Mouse (Mus musculus): Measurements from ENCODE around the gene Plekho2. TPM values are rescaled to one million over a fixed set of nuclear protein-coding genes. Genes with fewer than 3 reads are reported as not detected.

Plekho2 gene
- polyA plus RNA-seq, 1 experiment from 2014 or later = 16.0 TPM

GRCm38 (mm10) chr9:65551035-65551434, 28.8 kb downstream of the Plekho2 start:
- Histone ChIP-seq H3K4me3 (replicated peaks) (no peak overlapping the region), H3K4me2 (replicated peaks) (no peak overlapping the region; the same call in 1 of the 2 replicates), H3K9me3 (replicated peaks) (no peaks in the 10 kb centered on the region), H3K27ac (replicated peaks) (peak overlapping the region; percentile 89), H3K36me3 (peaks cover 6% of the 10 kb centered on the region; the same call in 1 of the 2 replicates), H3K27me3 (no peaks in the 10 kb centered on the region), H3K4me1 (peaks cover 66% of the 10 kb centered on the region), H3K9ac (no peak overlapping the region)
- 9% methylated on average over 5 of the region's 5 CpGs for WGBS
- ATAC-seq (ENCODE audit: insufficient number of reproducible peaks, low FRiP score, low TSS enrichment, low read depth) = peak; percentile 79

DNA sequence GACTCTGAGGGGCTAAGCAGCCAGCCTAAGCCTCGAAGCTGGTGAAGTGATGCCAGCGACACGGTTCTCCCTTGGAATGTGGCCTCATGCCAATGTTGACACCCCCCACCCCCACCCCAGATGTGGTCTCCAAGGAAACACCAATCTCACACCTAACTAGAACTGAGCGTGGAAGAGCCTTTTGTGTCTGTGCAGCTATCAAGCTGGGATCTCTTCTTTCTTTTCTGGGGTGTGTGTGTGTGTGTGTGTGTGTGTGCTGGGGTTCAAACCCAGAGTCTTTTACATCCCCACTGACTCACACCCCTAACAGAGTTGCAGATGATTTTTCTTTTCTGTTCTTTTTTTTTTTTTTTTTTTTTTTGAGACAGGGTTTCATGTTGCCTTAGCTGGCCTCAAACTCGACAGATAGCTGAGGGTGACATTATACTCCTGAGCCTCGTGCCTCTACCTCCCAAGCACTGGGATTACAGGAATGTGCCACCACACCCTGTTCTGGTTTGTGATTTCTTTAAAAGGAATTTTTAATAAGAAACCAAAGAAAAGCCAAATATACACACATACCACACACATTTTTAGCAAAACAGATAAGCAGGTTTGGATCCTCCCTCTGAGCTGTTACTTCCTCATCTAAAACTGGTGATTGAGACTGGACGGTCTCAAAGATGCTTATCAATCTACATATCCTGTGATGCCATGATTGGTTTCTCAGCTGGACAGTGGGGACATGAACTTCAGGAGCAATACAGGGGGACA, 29.6 kb downstream of the Plekho2 start:
- WGBS = 16% methylated on average over 7 of the region's 7 CpGs
- H3K9ac ChIP-seq = no peak overlapping the region
- H3K4me1 ChIP-seq = peaks cover 65% of the 10 kb centered on the region

DNA sequence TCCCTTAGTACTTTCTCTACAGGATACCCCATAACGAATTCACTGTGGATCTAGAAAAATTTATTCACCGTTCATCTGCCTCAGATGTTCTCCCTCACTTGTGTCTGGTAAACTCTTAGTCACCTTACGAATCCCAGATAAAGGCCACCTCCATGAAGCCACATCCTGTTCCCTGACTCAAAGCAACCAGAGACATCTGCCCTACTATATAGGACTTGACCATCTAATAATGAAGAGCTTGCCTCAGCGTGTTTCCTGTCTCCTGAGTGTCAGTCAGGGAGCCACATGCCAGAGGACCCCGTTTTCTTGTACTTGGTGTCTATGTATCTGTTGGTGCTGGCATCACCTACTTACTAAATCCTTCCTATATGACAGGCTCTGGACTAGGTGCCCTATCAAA, 30.2 kb downstream of the Plekho2 start:
- Histone ChIP-seq H3K4me3 (replicated peaks) (no peak overlapping the region), H3K9me3 (replicated peaks) (no peaks in the 10 kb centered on the region), H3K4me2 (replicated peaks) (no peak overlapping the region), H3K9ac (no peak overlapping the region), H3K27me3 (no peaks in the 10 kb centered on the region), H3K36me3 (peaks cover 6% of the 10 kb centered on the region; the same call in 1 of the 2 replicates), H3K4me1 (peaks cover 59% of the 10 kb centered on the region), H3K27ac (replicated peaks) (0 out of 2 replicates have a peak overlapping the region, but pooled peaks have one; percentile 89)
- WGBS = 79% methylated on average over 5 of the region's 5 CpGs
- no peak for ATAC-seq (ENCODE audit: insufficient number of reproducible peaks, low FRiP score, low TSS enrichment, low read depth)

More for the DNA sequence above, 29.6 kb downstream of the Plekho2 start:
- Histone ChIP-seq H3K36me3 (peaks cover 6% of the 10 kb centered on the region; the same call in 1 of the 2 replicates), H3K4me2 (replicated peaks) (no peak overlapping the region), H3K27ac (replicated peaks) (peak overlapping the region; percentile 89), H3K4me3 (replicated peaks) (no peak overlapping the region), H3K9me3 (replicated peaks) (no peaks in the 10 kb centered on the region), H3K27me3 (no peaks in the 10 kb centered on the region)
- no peak for ATAC-seq (ENCODE audit: insufficient number of reproducible peaks, low FRiP score, low TSS enrichment, low read depth)

- Histone ChIP-seq H3K27ac (replicated peaks) (no peak overlapping the region), H3K36me3 (peaks cover 6% of the 10 kb centered on the region; the same call in 1 of the 2 replicates), H3K9ac (no peak overlapping the region), H3K4me1 (peaks cover 54% of the 10 kb centered on the region), H3K4me2 (replicated peaks) (no peak overlapping the region), H3K27me3 (no peaks in the 10 kb centered on the region), H3K4me3 (replicated peaks) (no peak overlapping the region), H3K9me3 (replicated peaks) (no peaks in the 10 kb centered on the region)
- 61% methylated on average over 3 of the region's 3 CpGs for WGBS
- no peak for ATAC-seq (ENCODE audit: insufficient number of reproducible peaks, low FRiP score, low TSS enrichment, low read depth)
Observed at GRCm38 (mm10) chr9:65549139-65549538, 30.7 kb downstream of the Plekho2 start.

GRCm38 (mm10) chr9:65548311-65548710, 31.5 kb downstream of the Plekho2 start:
- Histone ChIP-seq H3K4me1 (peaks cover 54% of the 10 kb centered on the region), H3K4me3 (replicated peaks) (no peak overlapping the region), H3K9ac (no peak overlapping the region), H3K9me3 (replicated peaks) (no peaks in the 10 kb centered on the region), H3K4me2 (replicated peaks) (no peak overlapping the region), H3K27ac (replicated peaks) (0 out of 2 replicates have a peak overlapping the region, but pooled peaks have one; percentile 17), H3K36me3 (peaks cover 5% of the 10 kb centered on the region; the same call in 1 of the 2 replicates), H3K27me3 (no peaks in the 10 kb centered on the region)
- 68% methylated on average over 8 of the region's 8 CpGs for WGBS
- no peak for ATAC-seq (ENCODE audit: insufficient number of reproducible peaks, low FRiP score, low TSS enrichment, low read depth)

- Histone ChIP-seq H3K4me1 (peaks cover 54% of the 10 kb centered on the region), H3K27ac (replicated peaks) (0 out of 2 replicates have a peak overlapping the region, but pooled peaks have one; percentile 17), H3K9ac (no peak overlapping the region), H3K4me2 (replicated peaks) (no peak overlapping the region), H3K36me3 (peaks cover under 1% of the 10 kb centered on the region; the same call in 1 of the 2 replicates), H3K27me3 (no peaks in the 10 kb centered on the region), H3K9me3 (replicated peaks) (no peaks in the 10 kb centered on the region), H3K4me3 (replicated peaks) (no peak overlapping the region)
- WGBS = 44% methylated on average over 4 of the region's 4 CpGs
- ATAC-seq (ENCODE audit: insufficient number of reproducible peaks, low FRiP score, low TSS enrichment, low read depth) = no peak
Observed at GRCm38 (mm10) chr9:65547844-65548243, 32.0 kb downstream of the Plekho2 start.

DNA sequence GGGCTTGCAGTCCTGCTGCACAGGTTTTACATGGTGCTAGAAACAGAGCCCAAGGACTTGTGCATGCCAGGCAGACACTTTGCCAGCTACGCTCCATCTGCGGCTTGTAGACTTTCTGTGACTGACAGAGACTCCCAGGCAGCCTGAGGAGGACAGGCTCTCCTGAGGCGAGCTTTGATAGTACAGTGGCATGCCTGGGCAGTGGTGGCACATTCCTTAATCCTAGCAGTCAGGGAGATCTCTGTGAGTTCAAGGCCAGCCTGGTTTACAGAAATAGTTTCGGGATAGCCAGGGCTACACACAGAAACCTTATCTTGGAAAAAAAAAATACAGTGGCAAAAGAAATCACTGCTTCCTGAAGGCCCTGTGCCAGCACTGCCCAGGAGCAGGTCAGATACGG, 32.7 kb downstream of the Plekho2 start:
- Histone ChIP-seq H3K9ac (no peak overlapping the region), H3K4me1 (peaks cover 54% of the 10 kb centered on the region), H3K27me3 (no peaks in the 10 kb centered on the region), H3K36me3 (no peaks in the 10 kb centered on the region), H3K4me3 (replicated peaks) (no peak overlapping the region), H3K27ac (replicated peaks) (peak overlapping the region; percentile 44; the same call in 1 of the 2 replicates), H3K9me3 (replicated peaks) (no peaks in the 10 kb centered on the region), H3K4me2 (replicated peaks) (no peak overlapping the region)
- WGBS = 62% methylated on average over 5 of the region's 5 CpGs
- ATAC-seq (ENCODE audit: insufficient number of reproducible peaks, low FRiP score, low TSS enrichment, low read depth) = no peak

DNA sequence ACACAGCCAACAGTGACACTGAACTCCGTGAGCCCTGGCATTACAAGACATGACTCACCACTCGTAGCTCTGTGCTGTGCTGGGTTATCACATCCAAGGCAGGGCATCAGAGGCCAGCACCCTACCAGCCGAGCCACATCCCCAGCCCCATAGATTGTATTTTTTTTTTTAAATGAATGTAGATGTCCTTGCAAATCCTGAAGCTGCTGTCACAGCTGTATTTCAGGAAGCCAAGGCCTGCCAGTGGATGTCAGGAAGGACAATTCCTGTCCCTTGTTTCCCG, 33.5 kb downstream of the Plekho2 start:
- H3K4me3 ChIP-seq (replicated peaks) = no peak overlapping the region
- H3K27ac ChIP-seq (replicated peaks) = peak overlapping the region; percentile 44
- 55% methylated on average over 4 of the region's 4 CpGs for WGBS
- H3K27me3 ChIP-seq = no peaks in the 10 kb centered on the region
- no peaks in the 10 kb centered on the region for H3K9me3 ChIP-seq (replicated peaks)
- ATAC-seq (ENCODE audit: insufficient number of reproducible peaks, low FRiP score, low TSS enrichment, low read depth) = no peak
- no peak overlapping the region for H3K9ac ChIP-seq
- H3K4me1 ChIP-seq = peaks cover 58% of the 10 kb centered on the region
- H3K4me2 ChIP-seq (replicated peaks) = no peak overlapping the region
- H3K36me3 ChIP-seq = no peaks in the 10 kb centered on the region

DNA sequence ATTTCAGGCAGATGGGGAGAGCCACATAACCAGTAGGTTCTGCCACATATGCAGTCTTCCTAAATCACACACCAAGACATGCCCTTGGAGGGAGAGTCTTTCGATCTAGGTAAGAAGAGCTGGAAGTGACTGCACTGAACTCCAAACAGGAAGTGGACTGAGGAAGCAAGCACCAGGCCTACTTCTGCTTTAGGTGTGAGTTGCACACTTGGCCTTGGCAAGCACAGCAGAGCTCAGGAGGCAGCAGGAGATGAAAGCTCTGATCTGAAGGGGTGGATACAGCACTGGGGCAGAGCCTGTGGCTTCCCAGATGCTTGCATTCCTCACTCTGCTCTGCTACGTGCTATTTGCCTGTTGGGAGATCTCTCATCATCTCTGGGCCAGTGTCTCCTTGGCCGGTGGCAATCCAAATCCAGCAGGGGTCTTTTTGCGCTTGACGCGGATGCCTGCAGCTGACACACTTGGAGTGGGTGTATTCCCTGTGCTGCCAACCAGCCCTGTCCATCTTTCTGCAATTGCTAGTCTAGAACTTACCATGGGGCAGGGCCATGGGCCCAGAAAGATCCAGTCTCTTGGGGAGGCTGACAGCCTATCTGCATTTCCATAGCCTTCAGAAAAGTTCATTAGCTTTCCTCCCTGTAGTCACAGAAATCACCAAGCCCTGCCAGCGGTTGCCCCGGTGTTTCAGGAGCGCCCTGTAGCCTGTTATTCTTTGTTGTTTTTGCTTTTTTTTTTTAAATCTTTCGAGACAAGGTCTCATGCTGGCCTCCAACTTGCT, 34.0 kb downstream of the Plekho2 start:
- no peak overlapping the region for H3K4me3 ChIP-seq (replicated peaks)

DNA sequence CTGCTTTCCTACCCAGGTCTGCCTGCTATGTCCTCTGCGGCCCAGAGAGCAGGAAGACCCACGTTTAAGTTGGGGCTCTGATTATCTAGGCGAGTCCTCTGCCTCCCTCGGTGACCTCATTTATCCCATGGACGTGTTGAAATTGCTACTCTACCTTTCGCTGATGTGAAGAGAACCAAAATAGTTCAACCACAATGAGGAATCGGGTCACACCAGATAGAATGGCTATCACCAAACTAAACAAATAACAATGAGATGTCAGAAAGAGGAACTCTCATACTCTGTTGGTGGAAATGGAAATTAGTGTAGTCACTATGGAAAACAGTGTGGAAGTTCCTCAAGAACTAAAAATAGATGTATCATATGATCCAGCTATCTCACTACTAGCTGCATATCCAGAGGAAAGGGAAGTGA, 37.7 kb downstream of the Plekho2 start:
- no peaks in the 10 kb centered on the region for H3K9me3 ChIP-seq (replicated peaks)
- H3K36me3 ChIP-seq = no peaks in the 10 kb centered on the region
- no peak for ATAC-seq (ENCODE audit: insufficient number of reproducible peaks, low FRiP score, low TSS enrichment, low read depth)
- H3K27me3 ChIP-seq = no peaks in the 10 kb centered on the region
- 83% methylated on average over 7 of the region's 7 CpGs for WGBS
- peak overlapping the region; percentile 65; the same call in 1 of the 2 replicates for H3K27ac ChIP-seq (replicated peaks)
- H3K4me2 ChIP-seq (replicated peaks) = no peak overlapping the region
- peaks cover 23% of the 10 kb centered on the region for H3K4me1 ChIP-seq
- H3K9ac ChIP-seq = no peak overlapping the region
- H3K4me3 ChIP-seq (replicated peaks) = no peak overlapping the region

More for the DNA sequence above, 34.0 kb downstream of the Plekho2 start:
- H3K4me2 ChIP-seq (replicated peaks) = no peak overlapping the region
- H3K36me3 ChIP-seq = no peaks in the 10 kb centered on the region
- H3K4me1 ChIP-seq = peaks cover 53% of the 10 kb centered on the region
- H3K9me3 ChIP-seq (replicated peaks) = no peaks in the 10 kb centered on the region
- WGBS = 72% methylated on average over 10 of the region's 10 CpGs
- peak overlapping the region; percentile 44; the same call in 1 of the 2 replicates for H3K27ac ChIP-seq (replicated peaks)
- H3K9ac ChIP-seq = no peak overlapping the region
- ATAC-seq (ENCODE audit: insufficient number of reproducible peaks, low FRiP score, low TSS enrichment, low read depth) = no peak
- H3K27me3 ChIP-seq = no peaks in the 10 kb centered on the region
